Mouse (Mus musculus) testis, adult 2 months (tissue): ENCODE data around the gene Man1a. TPM values are rescaled to one million over a fixed set of nuclear protein-coding genes. Genes with fewer than 3 reads are reported as not detected.

Experiments
- H3K27ac ChIP-seq: fragments of 200-500 bp; 2 replicates; pipeline ENCODE4 v1.5.1; 2012; ENCODE audit warnings: low read depth, low read length; ENCODE audit not compliant: control insufficient read depth, insufficient read depth
- H3K27me3 ChIP-seq: fragments of 200-500 bp; 2 replicates; pipeline ENCODE4 v1.6.1; 2012; ENCODE audit warnings: mild to moderate bottlenecking, low read length, moderate library complexity; ENCODE audit not compliant: control insufficient read depth, insufficient read depth
- H3K36me3 ChIP-seq: fragments of 200-500 bp; 2 replicates; pipeline ENCODE4 v1.6.1; 2012; ENCODE audit warnings: mild to moderate bottlenecking, low read length; ENCODE audit not compliant: control insufficient read depth, insufficient read depth
- H3K4me1 ChIP-seq: fragments of 200-500 bp; 2 replicates; pipeline ENCODE4 v1.6.1; 2012; ENCODE audit warnings: low read length; ENCODE audit not compliant: control insufficient read depth, insufficient read depth
- H3K4me3 ChIP-seq: fragments of 200-500 bp; 2 replicates; pipeline ENCODE4 v1.5.1; 2012; ENCODE audit warnings: low read depth, mild to moderate bottlenecking, low read length, moderate library complexity, mixed read lengths; ENCODE audit not compliant: control insufficient read depth
- CTCF ChIP-seq: fragments of 200-500 bp; IDR thresholded peaks from 2 replicates; pipeline ENCODE4 v1.5.1; 2012; ENCODE audit warnings: low read depth, mild to moderate bottlenecking, inconsistent platforms, low read length, moderate library complexity; ENCODE audit not compliant: control insufficient read depth, insufficient read depth, insufficient replicate concordance
- POLR2A ChIP-seq: fragments of 200-500 bp; IDR thresholded peaks from 2 replicates; pipeline ENCODE4 v1.6.1; 2012; ENCODE audit warnings: low read depth, mild to moderate bottlenecking, inconsistent platforms, low read length, moderate library complexity; ENCODE audit not compliant: control insufficient read depth
- polyA plus RNA-seq: library from polyadenylated mRNA; depleted of rRNA; stranded (reverse); fragments of >200 nt; gene quantifications from 2 replicates; pipeline ENCODE4 v1.2.3, GENCODE M21; 2012

Man1a gene
- polyA plus RNA-seq, 1 experiment = 0.36 TPM

- no peak for TF ChIP-seq POLR2A
- TF ChIP-seq CTCF = no peak
- no peaks in the 10 kb centered on the region for H3K27me3 ChIP-seq
- no peaks in the 10 kb centered on the region for H3K36me3 ChIP-seq
- H3K27ac ChIP-seq = no peak overlapping the region
- no peaks in the 10 kb centered on the region for H3K4me1 ChIP-seq
- no peak overlapping the region for H3K4me3 ChIP-seq
Measured at GRCm38 (mm10) chr10:54040261-54041165, 35.9 kb downstream of the Man1a start.

DNA sequence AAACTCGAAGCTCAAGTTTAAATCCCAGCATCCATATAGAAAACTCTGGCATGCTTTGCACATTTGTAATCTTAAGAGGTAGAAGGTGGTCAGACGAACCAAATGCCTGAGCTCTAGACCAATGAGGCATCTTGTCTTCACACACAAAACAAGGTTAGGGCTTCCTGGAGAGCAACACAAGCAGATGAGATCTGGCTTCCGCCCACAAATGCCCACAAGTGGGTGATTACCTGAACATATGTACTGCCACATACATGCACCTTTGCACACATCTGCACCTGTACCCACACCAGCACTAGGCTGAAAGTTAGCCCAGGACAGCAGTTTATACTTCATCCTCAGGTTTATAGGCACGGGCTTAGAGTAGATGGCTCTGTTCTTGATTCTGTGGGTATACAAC is 36.7 kb downstream of the Man1a start:
- Histone ChIP-seq H3K36me3 (no peaks in the 10 kb centered on the region), H3K27me3 (no peaks in the 10 kb centered on the region), H3K4me3 (no peak overlapping the region), H3K4me1 (no peaks in the 10 kb centered on the region), H3K27ac (no peak overlapping the region)
- TF ChIP-seq CTCF (no peak), POLR2A (no peak)

- H3K4me1 ChIP-seq = no peaks in the 10 kb centered on the region
- H3K27me3 ChIP-seq = no peaks in the 10 kb centered on the region
- H3K4me3 ChIP-seq = no peak overlapping the region
- no peaks in the 10 kb centered on the region for H3K36me3 ChIP-seq
- no peak overlapping the region for H3K27ac ChIP-seq
- TF ChIP-seq POLR2A = no peak
- TF ChIP-seq CTCF = no peak
Measured at GRCm38 (mm10) chr10:54038734-54039133, 37.7 kb downstream of the Man1a start.

GRCm38 (mm10) chr10:54038180-54038579 is 38.2 kb downstream of the Man1a start:
- Histone ChIP-seq H3K4me3 (no peak overlapping the region), H3K27me3 (no peaks in the 10 kb centered on the region), H3K36me3 (no peaks in the 10 kb centered on the region), H3K27ac (no peak overlapping the region), H3K4me1 (no peaks in the 10 kb centered on the region)
- TF ChIP-seq CTCF (no peak), POLR2A (no peak)

DNA sequence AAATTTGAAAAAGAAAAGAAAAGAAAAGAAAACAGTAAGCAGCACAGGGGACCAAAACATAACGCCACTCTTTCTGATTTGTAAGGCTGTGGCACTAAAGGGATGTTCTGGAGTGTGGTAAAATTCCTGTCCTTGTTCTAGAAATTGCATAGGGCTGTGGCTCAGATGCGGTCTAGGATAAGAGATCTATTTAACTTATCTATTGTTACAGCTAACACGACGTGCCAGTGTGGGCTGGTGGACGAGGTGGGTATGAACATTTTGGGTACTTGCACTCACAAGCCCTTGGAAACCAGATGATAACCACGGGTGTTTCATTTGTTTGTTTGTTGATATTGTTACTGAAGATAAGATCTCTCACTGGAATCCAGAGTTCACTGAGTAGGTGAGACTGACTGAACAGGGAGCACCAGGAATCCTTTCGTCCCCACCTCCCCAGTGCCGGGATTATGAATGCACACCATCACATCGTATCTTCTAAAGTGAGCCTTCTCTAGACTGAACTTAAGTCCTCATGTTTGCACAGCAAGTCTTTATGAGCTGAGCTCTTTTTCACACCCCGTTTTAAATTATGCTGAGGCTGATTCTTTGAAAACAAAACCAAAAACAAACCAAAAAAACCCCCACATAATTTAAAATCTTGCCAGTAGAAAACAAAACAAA is 38.9 kb downstream of the Man1a start:
- TF ChIP-seq POLR2A = no peak
- TF ChIP-seq CTCF = no peak
- H3K36me3 ChIP-seq = no peaks in the 10 kb centered on the region
- H3K27me3 ChIP-seq = no peaks in the 10 kb centered on the region
- H3K4me1 ChIP-seq = no peaks in the 10 kb centered on the region
- no peak overlapping the region for H3K4me3 ChIP-seq
- no peak overlapping the region for H3K27ac ChIP-seq

DNA sequence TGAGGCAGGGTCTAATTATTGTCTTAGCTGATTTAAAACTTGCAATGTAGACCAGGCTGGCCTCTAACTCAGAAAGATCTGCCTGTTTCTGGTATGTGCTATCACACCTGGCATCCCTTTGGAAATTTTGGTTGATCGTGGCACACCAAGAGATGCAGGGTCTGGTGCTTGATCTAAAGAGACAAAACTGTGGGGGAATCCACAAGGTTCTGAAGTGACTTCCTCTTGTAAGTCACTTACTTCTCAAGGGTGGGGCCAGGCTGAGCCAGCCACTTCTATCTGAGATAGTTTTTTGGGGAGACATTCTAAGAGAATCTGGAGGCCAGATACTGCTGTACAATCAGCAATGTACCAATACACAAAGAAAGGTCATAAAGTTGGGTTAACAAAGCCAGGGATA is 40.8 kb downstream of the Man1a start:
- Histone ChIP-seq H3K36me3 (no peaks in the 10 kb centered on the region), H3K27me3 (no peaks in the 10 kb centered on the region), H3K27ac (no peak overlapping the region), H3K4me1 (no peaks in the 10 kb centered on the region), H3K4me3 (no peak overlapping the region)
- TF ChIP-seq CTCF (no peak), POLR2A (no peak)

DNA sequence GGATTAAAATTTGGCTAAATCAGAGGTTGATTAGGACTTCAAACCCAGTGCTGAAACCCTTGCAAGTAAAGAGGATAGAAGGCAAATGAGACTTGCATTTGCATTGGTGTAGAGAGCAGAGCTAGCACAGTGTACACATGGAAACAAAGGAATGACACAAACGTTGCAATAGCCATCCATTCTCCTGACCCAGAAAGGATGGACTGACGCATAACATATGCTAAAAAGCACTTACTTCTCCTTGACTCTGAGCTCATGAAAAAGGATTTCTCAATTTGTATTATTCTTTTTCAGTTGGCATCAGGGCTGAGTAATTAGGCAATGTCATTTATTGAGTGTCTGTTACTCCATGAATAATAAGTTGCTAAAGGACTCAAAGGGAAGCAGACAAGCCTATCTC is 41.6 kb downstream of the Man1a start:
- Histone ChIP-seq H3K4me3 (no peak overlapping the region), H3K36me3 (no peaks in the 10 kb centered on the region), H3K27ac (no peak overlapping the region), H3K27me3 (no peaks in the 10 kb centered on the region), H3K4me1 (no peaks in the 10 kb centered on the region)
- no peak for TF ChIP-seq CTCF
- no peak for TF ChIP-seq POLR2A
